Mouse (Mus musculus) heart, embryonic 10.5 days (tissue): ENCODE results near the gene Ipo7. TPM values are rescaled to one million over a fixed set of nuclear protein-coding genes. Genes with fewer than 3 reads are reported as not detected.
A peak's percentile ranks its signal among the peaks of the same experiment; 100 is the strongest.
"Not testable (repeated sequence)": the region's sequence is repeated elsewhere in the genome, so short reads cannot be mapped to it uniquely, and the experiment has no call there.

Experiments used
- DNase-seq: peaks from one replicate; pipeline ENCODE4 v3.0.0-alpha.2; 2017; ENCODE audit warnings: low spot score
- H3K27ac ChIP-seq: fragments of 300-500 bp; sonication (generic); 2 replicates; pipeline ENCODE4 v1.5.1; 2016; ENCODE audit warnings: mild to moderate bottlenecking
- H3K27me3 ChIP-seq: fragments of 300-500 bp; sonication (generic); 2 replicates; pipeline ENCODE4 v1.6.1; 2016; ENCODE audit warnings: mild to moderate bottlenecking; ENCODE audit not compliant: poor library complexity, insufficient read depth, severe bottlenecking
- H3K36me3 ChIP-seq: fragments of 300-500 bp; sonication (generic); 2 replicates; pipeline ENCODE4 v1.6.1; 2016; ENCODE audit warnings: mild to moderate bottlenecking, moderate library complexity
- H3K4me1 ChIP-seq: fragments of 300-500 bp; sonication (generic); 2 replicates; pipeline ENCODE4 v1.6.1; 2016; ENCODE audit warnings: mild to moderate bottlenecking
- H3K4me3 ChIP-seq: fragments of 300-500 bp; sonication (generic); 2 replicates; pipeline ENCODE4 v1.5.1; 2016; ENCODE audit warnings: mild to moderate bottlenecking, moderate library complexity
- H3K9me3 ChIP-seq: fragments of 300-500 bp; sonication (generic); 2 replicates; pipeline ENCODE4 v1.6.1; 2016; ENCODE audit warnings: mild to moderate bottlenecking, moderate library complexity
- WGBS: fragments of 180-500 bp; shearing (Covaris S2); methylation state at CpG from one replicate; pipeline ENCODE4 v1.1.7; 2016; 5-methylcytosine and 5-hydroxymethylcytosine counted together
- polyA plus RNA-seq: library from polyadenylated mRNA; unstranded; fragments of >200 nt; fragmentation: Nextera tagmentation; extraction: Ambion mirVana; gene quantifications from 2 replicates; pipeline ENCODE4 v1.2.1, GENCODE M21; 2016

Gene Ipo7
- 38.4 and 43.9 TPM in 2 replicates for polyA plus RNA-seq

DNA sequence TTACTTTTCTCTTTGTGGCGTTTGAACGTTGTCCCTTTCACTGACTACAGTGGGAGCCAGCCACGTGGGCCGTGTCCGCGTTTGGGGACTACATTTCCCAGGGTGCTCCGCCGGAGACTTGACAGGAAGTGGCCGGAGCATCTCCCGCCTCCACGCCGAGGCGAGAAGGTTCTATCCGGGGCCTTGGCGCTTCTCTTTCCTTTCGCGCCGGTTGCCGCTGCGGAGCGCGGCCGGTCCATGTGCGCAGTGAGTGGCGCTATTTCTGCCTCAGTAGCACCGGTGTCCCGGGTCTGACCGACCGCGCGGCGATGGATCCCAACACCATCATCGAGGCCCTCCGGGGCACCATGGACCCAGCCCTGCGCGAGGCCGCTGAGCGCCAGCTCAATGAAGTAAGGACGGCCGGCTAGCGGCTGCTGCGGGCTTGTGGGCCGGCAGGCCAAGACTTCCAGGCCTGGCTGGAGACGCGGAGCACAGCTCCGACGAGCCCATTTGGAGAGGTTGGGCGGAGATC lies at the start of gene Ipo7:
Gene Ipo7, plus strand, starts transcription at position 158 of the 514 bp plus-strand sequence.
- peak; percentile 97 for DNase-seq
- no peaks in the 10 kb centered on the region for H3K27me3 ChIP-seq
- H3K4me3 ChIP-seq, result peak within 1 kb of the TSS; percentile 100
- WGBS, result under 1% methylated on average over 48 of the region's 48 CpGs
- H3K27ac ChIP-seq, result peak within 1 kb of the TSS; percentile 98
- H3K9me3 ChIP-seq, result no peaks in the 10 kb centered on the region
- no peaks in the 10 kb centered on the region for H3K36me3 ChIP-seq
- H3K4me1 ChIP-seq, result peaks cover 5% of the 10 kb centered on the region; the same call in 1 of the 2 replicates

DNA sequence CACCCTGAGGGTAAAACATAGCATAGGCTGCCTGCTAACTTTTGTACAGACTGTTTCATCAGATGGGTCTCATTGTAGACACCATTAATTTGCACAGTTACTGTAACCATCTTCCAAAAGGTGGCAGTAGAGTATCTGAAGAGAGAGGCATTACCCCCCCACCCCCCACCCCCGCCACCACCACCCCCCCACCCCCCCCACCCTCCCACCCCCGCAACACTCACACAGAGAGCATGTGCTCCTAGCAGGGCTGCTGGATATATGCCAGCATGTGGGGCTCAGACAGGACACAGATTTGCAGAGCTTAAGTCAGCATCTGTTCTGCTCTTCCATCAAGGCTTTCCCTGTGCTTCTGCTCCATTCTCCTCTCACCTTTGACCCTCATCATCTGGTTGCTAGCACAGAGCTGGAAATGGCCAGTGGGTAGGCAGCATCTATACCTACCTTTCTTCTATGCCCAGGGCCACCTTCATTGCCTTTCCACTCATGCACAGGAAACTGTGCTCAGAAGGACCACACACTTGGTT lies 49.1 kb upstream of the Ipo7 start:
- peaks cover 6% of the 10 kb centered on the region; the same call in 1 of the 2 replicates for H3K4me1 ChIP-seq
- H3K27me3 ChIP-seq, result no peaks in the 10 kb centered on the region
- peaks cover 11% of the 10 kb centered on the region for H3K36me3 ChIP-seq
- no peak for DNase-seq
- H3K27ac ChIP-seq, result no peak overlapping the region
- no peak overlapping the region for H3K4me3 ChIP-seq
- WGBS, result 18% methylated on average over 2 of the region's 2 CpGs
- H3K9me3 ChIP-seq, result no peaks in the 10 kb centered on the region

DNA sequence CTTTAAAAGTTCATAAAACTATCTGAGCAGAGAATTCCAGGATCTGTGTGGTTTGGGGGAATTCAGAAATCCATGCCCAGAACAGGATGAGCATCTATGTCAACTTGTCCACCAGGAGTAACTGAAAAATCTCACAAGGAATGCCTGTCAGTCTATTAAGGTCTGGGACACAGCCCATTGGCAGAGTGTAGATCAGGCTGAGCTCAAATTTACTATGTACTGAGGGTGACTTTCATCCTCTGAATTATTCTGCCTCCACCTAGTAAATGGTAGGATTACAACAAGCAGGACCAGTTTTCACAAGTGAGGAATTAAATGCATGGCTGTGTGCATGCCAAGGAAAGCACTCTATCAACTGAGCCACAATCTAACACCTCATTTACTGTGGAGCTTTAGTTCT lies 48.5 kb upstream of the Ipo7 start:
- Histone ChIP-seq H3K9me3 (no peaks in the 10 kb centered on the region), H3K36me3 (peaks cover 11% of the 10 kb centered on the region), H3K27ac (no peak overlapping the region), H3K4me3 (no peak overlapping the region), H3K4me1 (peaks cover 6% of the 10 kb centered on the region; the same call in 1 of the 2 replicates), H3K27me3 (no peaks in the 10 kb centered on the region)
- DNase-seq, result no peak

DNA sequence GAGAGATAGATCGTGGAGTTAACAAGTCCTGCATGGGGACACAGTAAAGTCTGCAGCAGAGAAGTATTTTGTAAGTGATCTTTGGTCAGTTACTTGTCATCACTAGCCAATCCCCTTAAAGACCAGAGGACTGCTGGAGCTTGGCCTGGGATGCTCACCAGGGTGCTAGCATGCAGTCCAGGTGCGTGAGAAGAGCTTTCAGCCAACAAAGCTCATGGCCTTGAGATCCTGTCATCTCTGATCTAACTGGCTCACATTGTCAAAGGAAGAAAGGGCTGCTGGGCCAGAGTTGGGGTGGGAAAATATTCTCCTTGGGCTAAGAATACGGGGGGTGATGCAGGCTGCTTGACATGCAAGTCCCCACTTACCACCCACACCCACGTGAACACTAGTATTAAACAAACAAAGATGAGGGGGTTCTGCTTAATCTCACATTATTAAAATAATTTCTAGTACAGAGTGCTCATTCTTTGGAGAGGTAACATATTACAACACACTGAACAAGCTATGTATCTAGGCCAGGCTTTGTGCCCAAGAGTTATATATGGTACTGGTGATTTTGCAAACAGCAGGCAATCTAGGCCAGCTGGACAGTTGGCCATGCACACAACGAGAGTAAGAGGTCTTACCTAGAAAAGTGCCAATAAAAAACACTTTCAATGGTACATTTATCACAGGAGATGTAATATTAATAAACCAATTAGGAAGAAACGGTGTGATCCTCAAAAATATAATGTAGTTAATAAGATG lies 41.9 kb upstream of the Ipo7 start:
- H3K36me3 ChIP-seq, result peaks cover 57% of the 10 kb centered on the region

DNA sequence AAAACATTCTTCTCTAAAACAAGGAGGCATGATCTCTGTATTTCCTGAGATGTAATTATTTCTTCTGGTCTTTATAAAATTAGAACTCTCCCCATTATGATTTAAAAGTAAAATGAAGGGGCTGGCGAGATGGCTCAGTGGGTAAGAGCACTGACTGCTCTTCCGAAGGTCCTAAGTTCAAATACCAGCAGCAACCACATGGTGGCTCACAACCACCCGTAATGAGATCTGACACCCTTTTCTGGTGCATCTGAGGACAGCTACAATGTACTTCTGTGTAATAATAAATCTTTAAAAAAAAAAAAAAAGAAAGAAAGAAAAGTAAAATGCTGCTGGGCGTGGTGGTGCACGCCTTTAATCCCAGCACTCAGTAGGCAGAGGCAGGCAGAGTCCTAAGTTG lies 40.9 kb upstream of the Ipo7 start:
- not testable (repeated sequence) for H3K9me3 ChIP-seq, H3K4me1 ChIP-seq, H3K27ac ChIP-seq, DNase-seq, H3K27me3 ChIP-seq, H3K4me3 ChIP-seq
- 75% methylated on average over 5 of the region's 5 CpGs for WGBS
- H3K36me3 ChIP-seq, result peaks cover 66% of the 10 kb centered on the region

More for the DNA sequence above, 41.9 kb upstream of the Ipo7 start:
- WGBS, result 87% methylated on average over 6 of the region's 6 CpGs
- H3K27me3 ChIP-seq, result no peaks in the 10 kb centered on the region
- H3K4me3 ChIP-seq, result no peak overlapping the region
- no peaks in the 10 kb centered on the region for H3K4me1 ChIP-seq
- no peak for DNase-seq
- H3K9me3 ChIP-seq, result no peaks in the 10 kb centered on the region
- H3K27ac ChIP-seq, result no peak overlapping the region

DNA sequence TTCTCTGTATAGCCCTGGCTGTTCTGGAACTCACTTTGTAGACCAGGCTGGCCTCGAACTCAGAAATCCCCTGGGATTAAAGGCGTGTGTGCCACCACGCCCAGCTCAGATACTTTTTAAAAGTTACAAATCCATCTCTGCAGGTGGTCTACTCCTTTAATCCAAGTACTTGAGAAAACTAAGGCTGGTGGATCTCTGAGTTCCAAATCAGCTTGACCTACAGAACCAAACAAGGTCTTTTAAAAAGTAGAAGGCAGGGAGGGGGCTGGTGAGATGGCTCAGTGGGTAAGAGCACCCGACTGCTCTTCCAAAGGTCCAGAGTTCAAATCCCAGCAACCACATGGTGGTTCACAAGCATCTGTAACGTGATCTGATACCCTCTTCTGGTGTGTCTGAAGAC lies 33.5 kb upstream of the Ipo7 start:
- H3K27ac ChIP-seq, H3K27me3 ChIP-seq, DNase-seq, H3K9me3 ChIP-seq, H3K4me1 ChIP-seq, H3K4me3 ChIP-seq: not testable (repeated sequence)
- peaks cover 19% of the 10 kb centered on the region for H3K36me3 ChIP-seq
- 84% methylated on average over 5 of the region's 5 CpGs for WGBS

DNA sequence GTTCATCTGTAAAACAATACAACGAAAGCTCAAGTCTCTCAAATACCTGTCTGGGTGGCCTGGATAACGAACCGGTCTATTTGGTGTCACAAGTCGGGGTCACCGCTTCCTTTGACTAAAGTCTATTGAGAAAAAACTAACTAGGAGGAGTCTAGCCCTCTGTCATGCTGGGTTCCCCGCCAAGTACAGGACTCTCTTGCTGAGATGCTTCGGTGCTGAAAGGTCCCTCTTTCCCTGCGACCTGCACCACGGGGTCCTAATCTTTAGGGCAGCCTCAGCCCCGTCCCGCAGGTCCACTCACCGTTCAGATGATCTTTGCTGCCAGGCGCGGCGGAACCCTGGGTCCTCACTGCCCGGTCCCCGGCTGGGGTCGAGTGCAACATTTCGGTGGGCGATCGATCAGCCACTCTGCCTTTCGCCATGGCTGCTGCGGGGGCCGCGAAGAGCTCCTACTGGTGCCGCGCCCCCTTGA lies 32.4 kb upstream of the Ipo7 start:
- 2% methylated on average over 27 of the region's 27 CpGs for WGBS
- H3K36me3 ChIP-seq, result peaks cover 14% of the 10 kb centered on the region
- H3K4me3 ChIP-seq, result peak overlapping the region; percentile 78
- peak; percentile 79 for DNase-seq
- H3K27me3 ChIP-seq, result no peaks in the 10 kb centered on the region
- H3K9me3 ChIP-seq, result no peaks in the 10 kb centered on the region
- H3K4me1 ChIP-seq, result 0 out of 2 replicates have a peak, but pooled peaks cover 4% of the 10 kb centered on the region
- H3K27ac ChIP-seq, result peak overlapping the region; percentile 89

DNA sequence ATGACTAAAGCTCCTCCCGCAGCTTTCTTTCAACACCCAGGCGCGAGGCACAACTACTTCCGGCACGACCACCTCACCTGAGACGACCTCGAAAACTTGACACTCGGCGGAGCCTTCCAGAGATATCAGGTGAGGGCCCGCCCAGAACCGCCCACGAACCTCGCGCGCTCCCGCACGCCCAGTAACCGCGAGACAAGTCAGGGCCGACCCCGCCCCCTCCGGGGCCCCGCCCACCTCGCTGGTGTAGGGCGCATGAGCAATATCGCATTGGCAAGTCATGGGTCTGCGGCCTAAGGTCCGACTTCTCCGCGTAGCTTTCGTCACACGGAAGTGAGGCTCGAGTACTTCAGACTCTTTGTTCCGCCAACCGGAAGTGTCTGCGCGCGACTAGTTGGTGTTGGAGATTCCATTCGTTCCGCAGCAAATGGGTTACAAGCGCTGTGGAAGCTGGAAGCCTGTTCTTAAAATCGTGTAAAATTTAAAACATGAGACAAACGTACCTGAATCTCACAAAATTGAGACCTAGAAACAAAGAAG lies 31.9 kb upstream of the Ipo7 start:
- H3K4me1 ChIP-seq, result 0 out of 2 replicates have a peak, but pooled peaks cover 4% of the 10 kb centered on the region
- H3K27ac ChIP-seq, result peak overlapping the region; percentile 89
- H3K9me3 ChIP-seq, result no peaks in the 10 kb centered on the region
- peaks cover 13% of the 10 kb centered on the region for H3K36me3 ChIP-seq
- WGBS, result under 1% methylated on average over 43 of the region's 43 CpGs
- peak; percentile 100 for DNase-seq
- no peaks in the 10 kb centered on the region for H3K27me3 ChIP-seq
- peak overlapping the region; percentile 78 for H3K4me3 ChIP-seq

DNA sequence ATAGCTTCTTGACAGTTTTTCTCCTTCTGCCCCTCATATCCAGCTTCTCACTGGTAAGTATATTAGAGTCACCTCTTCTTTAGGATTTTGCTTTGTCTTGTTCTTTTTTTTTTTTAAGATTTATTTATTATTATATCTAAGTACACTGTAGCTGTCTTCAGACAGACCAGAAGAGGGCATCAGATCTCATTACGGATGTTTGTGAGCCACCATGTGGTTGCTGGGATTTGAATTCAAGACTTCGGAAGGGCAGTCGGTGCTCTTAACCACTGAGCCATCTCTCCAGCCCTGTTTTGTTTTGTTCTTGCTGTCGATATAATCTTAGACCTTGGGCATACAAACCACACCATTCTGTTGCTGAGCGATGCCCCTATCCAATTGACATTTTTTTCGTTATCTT lies 31.3 kb upstream of the Ipo7 start, which contains the start of gene Tmem41b:
Gene Tmem41b, minus strand, starts transcription at position 155 of the 400 bp plus-strand sequence.
- not testable (repeated sequence) for H3K4me1 ChIP-seq, H3K27me3 ChIP-seq, DNase-seq, H3K9me3 ChIP-seq, H3K36me3 ChIP-seq
- WGBS, result 37% methylated on average over 6 of the region's 6 CpGs
- H3K27ac ChIP-seq, result peak within 1 kb of the TSS; percentile 89
- peak within 1 kb of the TSS; percentile 78 for H3K4me3 ChIP-seq

DNA sequence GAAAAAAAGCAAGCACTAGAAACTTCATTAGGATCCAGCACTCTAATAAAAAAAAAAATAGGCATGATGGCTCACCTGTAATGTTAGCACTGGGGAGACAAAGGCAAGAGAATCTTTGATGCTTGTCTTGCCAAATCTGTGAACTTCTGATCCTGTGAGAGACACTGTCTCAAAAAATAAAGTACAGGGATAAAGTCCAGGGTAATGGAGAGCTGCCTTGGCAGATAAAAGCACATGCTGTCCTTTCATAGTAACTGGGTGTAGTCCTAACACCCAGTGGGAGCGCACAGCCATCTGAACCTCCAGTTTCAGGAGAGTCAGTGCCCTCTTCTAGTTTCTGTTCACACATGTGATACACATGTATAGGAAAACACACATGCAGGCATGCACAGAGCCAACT lies 26.8 kb upstream of the Ipo7 start:
- no peak for DNase-seq
- Histone ChIP-seq H3K36me3 (no peaks in the 10 kb centered on the region), H3K27me3 (no peaks in the 10 kb centered on the region), H3K4me1 (peaks cover 10% of the 10 kb centered on the region), H3K9me3 (no peaks in the 10 kb centered on the region), H3K4me3 (no peak overlapping the region), H3K27ac (no peak overlapping the region)
- WGBS, result 95% methylated on average over 1 of the region's 1 CpGs

DNA sequence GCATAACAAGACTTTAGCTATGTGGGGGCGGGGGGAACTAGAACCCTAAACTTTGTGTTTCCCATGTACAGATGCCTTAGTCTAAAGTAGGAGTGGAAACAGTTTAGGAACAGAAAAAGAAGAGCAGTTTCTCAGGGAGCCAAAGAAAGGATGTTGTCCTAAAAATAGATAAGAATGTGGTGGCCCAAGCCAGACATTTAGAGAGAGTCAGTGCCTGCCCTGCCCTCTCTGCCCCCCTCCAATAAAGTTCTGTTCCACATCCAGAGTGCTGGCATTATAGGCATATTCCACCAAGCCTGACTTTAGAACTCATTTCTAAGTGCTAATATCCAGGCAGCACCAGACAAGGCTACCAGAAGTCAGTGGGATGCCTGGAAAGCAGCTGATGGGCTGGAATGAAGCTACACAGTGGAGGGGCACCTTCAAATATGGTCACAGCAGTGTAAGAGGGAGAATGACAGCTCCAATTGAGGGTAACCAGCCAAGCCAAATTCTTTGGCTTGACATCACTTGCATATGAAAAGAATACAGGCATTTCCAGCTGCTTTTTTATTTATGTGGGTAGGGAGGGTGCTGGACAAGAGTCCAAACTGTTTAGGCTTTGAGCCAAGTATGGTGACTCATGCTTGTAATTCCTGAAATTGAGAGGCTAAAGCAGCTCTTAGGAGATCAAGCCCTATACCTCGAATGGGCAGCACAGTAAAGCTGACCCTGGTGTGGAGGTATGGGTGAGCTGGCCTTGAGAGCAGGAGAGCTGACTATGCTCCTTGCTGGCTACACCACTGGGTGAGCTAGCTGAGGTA lies 24.7 kb upstream of the Ipo7 start:
- H3K9me3 ChIP-seq, result no peaks in the 10 kb centered on the region
- peaks cover 10% of the 10 kb centered on the region for H3K4me1 ChIP-seq
- no peak for DNase-seq
- H3K4me3 ChIP-seq, result no peak overlapping the region
- 43% methylated on average over 2 of the region's 2 CpGs for WGBS
- no peaks in the 10 kb centered on the region for H3K27me3 ChIP-seq
- no peaks in the 10 kb centered on the region for H3K36me3 ChIP-seq
- peak overlapping the region; percentile 59; the same call in 1 of the 2 replicates for H3K27ac ChIP-seq

DNA sequence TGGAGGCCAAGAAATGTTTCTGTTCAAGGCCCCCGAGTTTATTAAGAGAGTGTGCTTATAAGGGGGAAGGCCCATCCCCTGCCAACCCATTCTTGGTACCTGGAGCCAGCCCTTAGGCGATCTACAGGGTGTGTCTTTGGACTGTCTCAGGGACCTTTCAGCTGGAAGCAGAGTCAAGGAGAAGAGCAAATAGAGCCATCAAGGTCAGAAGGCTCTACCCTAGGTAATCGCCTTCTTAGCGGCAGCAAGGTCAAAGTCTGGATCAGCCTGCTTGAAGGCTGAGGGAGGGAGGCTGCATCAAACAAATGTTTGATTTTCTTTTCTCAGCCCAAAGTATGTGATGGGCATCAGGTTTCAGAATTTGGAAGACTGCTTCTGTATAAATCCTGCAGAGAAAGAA lies 19.7 kb upstream of the Ipo7 start:
- DNase-seq, result no peak
- Histone ChIP-seq H3K4me3 (no peak overlapping the region), H3K9me3 (no peaks in the 10 kb centered on the region), H3K27ac (no peak overlapping the region), H3K4me1 (peaks cover 13% of the 10 kb centered on the region), H3K36me3 (no peaks in the 10 kb centered on the region), H3K27me3 (no peaks in the 10 kb centered on the region)
- WGBS, result 75% methylated on average over 4 of the region's 4 CpGs
